Mouse (Mus musculus) kidney, adult 2 months (tissue): Measurements from ENCODE around the gene Gm49380. TPM values are rescaled to one million over a fixed set of nuclear protein-coding genes. Genes with fewer than 3 reads are reported as not detected.

Experiments
- DNase-seq: peaks from one replicate; pipeline ENCODE4 v3.0.0; 2021
- H3K27ac ChIP-seq: fragments of 200-500 bp; 2 replicates; pipeline ENCODE4 v1.5.1; 2012; ENCODE audit warnings: low read depth, low read length, control low read depth, inconsistent platforms; ENCODE audit not compliant: insufficient read depth
- H3K27me3 ChIP-seq: fragments of 200-500 bp; replicated peaks from 2 replicates; pipeline ENCODE4 v1.6.1; 2012; ENCODE audit warnings: mild to moderate bottlenecking, moderate library complexity, low read length, inconsistent platforms; ENCODE audit not compliant: control insufficient read depth, insufficient read depth
- H3K36me3 ChIP-seq: fragments of 200-500 bp; 2 replicates; pipeline ENCODE4 v1.6.1; 2012; ENCODE audit warnings: mild to moderate bottlenecking, moderate library complexity, low read length, inconsistent platforms; ENCODE audit not compliant: control insufficient read depth, insufficient read depth
- H3K4me1 ChIP-seq: fragments of 200-500 bp; 2 replicates; pipeline ENCODE4 v1.6.1; 2011; ENCODE audit warnings: low read length; ENCODE audit not compliant: control insufficient read depth, insufficient read depth
- H3K4me3 ChIP-seq: fragments of 200-500 bp; 2 replicates; pipeline ENCODE4 v1.5.1; 2011; ENCODE audit warnings: mild to moderate bottlenecking, low read depth, low read length, control low read depth; ENCODE audit not compliant: insufficient read depth
- CTCF ChIP-seq: fragments of 200-500 bp; conservative IDR thresholded peaks from 2 replicates; pipeline ENCODE4 v1.5.1; 2011; ENCODE audit warnings: low read depth, mild to moderate bottlenecking, control low read depth, low read length, moderate library complexity, mixed read lengths; ENCODE audit not compliant: insufficient read depth, insufficient read length
- POLR2A ChIP-seq: fragments of 200-500 bp; IDR thresholded peaks from one replicate; pipeline ENCODE4 v1.6.1; 2011; ENCODE audit warnings: low read depth, low read length, control low read depth
- WGBS: fragments of 180-500 bp; shearing (Covaris S2); methylation state at CpG from one replicate; pipeline ENCODE4 v1.1.7; 2018; 5-methylcytosine and 5-hydroxymethylcytosine counted together
- polyA plus RNA-seq: library from polyadenylated mRNA; depleted of rRNA; stranded (reverse); fragments of >200 nt; gene quantifications from 2 replicates; pipeline ENCODE4 v1.2.3, GENCODE M21; 2012

Gene Gm49380
- polyA plus RNA-seq, 1 experiment: not detected

GRCm38 (mm10) chr9:44125546-44126428, 12.5 kb upstream of the Gm49380 start:
- Histone ChIP-seq H3K27me3 (no peaks in the 10 kb centered on the region), H3K36me3 (no peaks in the 10 kb centered on the region), H3K4me1 (peaks cover 16% of the 10 kb centered on the region; the same call in 1 of the 2 replicates), H3K27ac (peak overlapping the region; percentile 11; the same call in 1 of the 2 replicates), H3K4me3 (no peak overlapping the region)
- DNase-seq: peak; percentile 94
- 12% methylated on average over 18 of the region's 18 CpGs for WGBS
- TF ChIP-seq CTCF (peak; percentile 92), POLR2A (no peak)

- Histone ChIP-seq H3K36me3 (no peaks in the 10 kb centered on the region), H3K4me1 (peaks cover 16% of the 10 kb centered on the region; the same call in 1 of the 2 replicates), H3K27me3 (no peaks in the 10 kb centered on the region), H3K4me3 (no peak overlapping the region), H3K27ac (no peak overlapping the region; the same call in 1 of the 2 replicates)
- peak; percentile 24 for DNase-seq
- 20% methylated on average over 5 of the region's 5 CpGs for WGBS
- no peak for TF ChIP-seq POLR2A
- no peak for TF ChIP-seq CTCF
Measured at GRCm38 (mm10) chr9:44125026-44125425, 11.7 kb upstream of the Gm49380 start.

DNA sequence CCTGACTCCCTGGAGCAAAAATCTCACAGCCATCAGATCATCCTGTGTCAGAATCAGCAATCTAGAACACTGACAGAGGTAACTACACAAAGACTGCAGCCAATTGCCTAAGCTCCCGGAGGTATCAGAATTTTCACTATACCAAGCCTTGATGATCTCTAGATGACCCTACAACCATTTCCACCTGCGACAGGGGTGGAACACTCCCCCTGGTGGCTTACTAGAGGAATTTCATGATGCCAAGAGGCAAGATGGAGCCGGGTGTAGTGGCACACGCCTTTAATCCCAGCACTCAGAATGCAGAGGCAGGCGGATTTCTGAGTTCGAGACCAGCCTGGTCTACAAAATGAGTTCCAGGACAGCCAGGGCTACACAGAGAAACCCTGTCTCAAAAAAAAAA, 11.0 kb upstream of the Gm49380 start:
- WGBS: 67% methylated on average over 6 of the region's 6 CpGs

GRCm38 (mm10) chr9:44119948-44120465, 6.7 kb upstream of the Gm49380 start:
- peaks cover 1% of the 10 kb centered on the region; the same call in 1 of the 2 replicates for H3K4me1 ChIP-seq
- no peak overlapping the region for H3K27ac ChIP-seq
- no peak for DNase-seq
- H3K36me3 ChIP-seq: no peaks in the 10 kb centered on the region
- no peaks in the 10 kb centered on the region for H3K27me3 ChIP-seq
- TF ChIP-seq POLR2A (no peak), CTCF (no peak)
- H3K4me3 ChIP-seq: no peak overlapping the region
- 73% methylated on average over 8 of the region's 8 CpGs for WGBS

More for the DNA sequence above, 11.0 kb upstream of the Gm49380 start:
- TF ChIP-seq POLR2A (no peak), CTCF (peak; percentile 60)
- H3K27ac ChIP-seq: no peak overlapping the region
- no peaks in the 10 kb centered on the region for H3K36me3 ChIP-seq
- H3K4me1 ChIP-seq: peaks cover 16% of the 10 kb centered on the region; the same call in 1 of the 2 replicates
- DNase-seq: peak; percentile 52
- no peaks in the 10 kb centered on the region for H3K27me3 ChIP-seq
- H3K4me3 ChIP-seq: no peak overlapping the region

DNA sequence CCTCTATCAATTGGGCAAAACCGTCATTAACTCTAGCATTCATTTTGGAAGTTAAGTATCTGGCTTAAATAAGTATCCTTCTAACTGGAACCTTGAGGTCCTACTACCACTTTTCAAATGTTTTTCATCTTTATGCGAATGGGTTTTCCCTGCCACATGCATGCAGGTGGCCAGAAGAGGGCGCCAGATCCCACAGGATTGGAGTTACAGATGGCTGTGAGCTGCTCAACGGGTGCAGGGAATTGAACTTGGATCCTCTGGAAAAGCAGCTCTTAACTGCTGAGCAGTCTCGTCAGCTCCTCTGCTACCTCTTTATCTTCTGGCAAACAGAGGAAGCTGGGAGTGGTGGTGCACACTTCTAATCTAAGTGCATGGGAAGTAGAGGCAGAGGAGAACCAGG, 5.7 kb upstream of the Gm49380 start:
- Histone ChIP-seq H3K36me3 (no peaks in the 10 kb centered on the region), H3K4me1 (peaks cover 4% of the 10 kb centered on the region; the same call in 1 of the 2 replicates), H3K4me3 (no peak overlapping the region), H3K27ac (no peak overlapping the region), H3K27me3 (no peaks in the 10 kb centered on the region)
- DNase-seq: no peak
- TF ChIP-seq CTCF (peak; percentile 71), POLR2A (no peak)
- 67% methylated on average over 5 of the region's 5 CpGs for WGBS

DNA sequence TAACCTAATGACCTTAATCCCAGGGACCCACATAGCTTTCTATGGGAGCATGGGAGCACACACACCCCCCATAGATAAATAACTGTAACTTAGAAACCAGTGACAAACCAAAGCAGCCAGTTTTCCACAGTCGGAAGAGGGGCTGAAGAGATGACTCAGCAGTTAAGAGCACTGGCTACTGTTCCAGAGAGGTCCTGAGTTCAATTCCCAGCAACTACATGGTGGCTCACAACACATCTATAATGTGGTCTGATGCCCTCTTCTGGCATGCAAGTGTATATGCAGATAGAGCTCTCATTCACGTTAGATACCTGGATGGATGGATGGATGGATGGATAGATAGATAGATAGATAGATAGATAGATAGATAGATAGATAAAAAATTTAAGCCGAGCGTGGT, 2.9 kb upstream of the Gm49380 start:
- no peaks in the 10 kb centered on the region for H3K36me3 ChIP-seq
- no peak for TF ChIP-seq POLR2A
- no peak for TF ChIP-seq CTCF
- 93% methylated on average over 4 of the region's 4 CpGs for WGBS
- DNase-seq: no peak
- no peaks in the 10 kb centered on the region for H3K27me3 ChIP-seq
- no peak overlapping the region for H3K4me3 ChIP-seq
- peaks cover 4% of the 10 kb centered on the region; the same call in 1 of the 2 replicates for H3K4me1 ChIP-seq
- H3K27ac ChIP-seq: no peak overlapping the region

DNA sequence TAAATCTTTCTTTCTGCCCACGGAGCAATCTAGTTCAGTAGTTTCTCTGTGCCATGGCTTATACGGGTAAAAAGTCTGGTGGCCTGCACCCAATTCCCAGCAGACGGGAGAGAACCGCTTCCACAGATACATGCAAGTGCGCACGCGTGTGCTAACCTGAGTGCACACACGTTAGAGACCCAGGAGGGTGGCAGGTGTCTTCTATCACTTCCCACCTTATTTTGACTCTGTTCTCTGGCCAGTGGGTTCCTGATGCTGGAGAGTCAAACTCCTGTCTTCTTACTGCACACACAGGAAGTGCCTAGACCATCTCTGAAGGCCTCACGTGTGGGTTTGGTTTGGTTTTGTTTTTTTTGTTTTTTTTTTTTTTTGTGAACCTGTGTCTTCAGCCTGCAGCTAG, 2.3 kb upstream of the Gm49380 start:
- TF ChIP-seq CTCF (no peak), POLR2A (no peak)
- H3K4me1 ChIP-seq: peaks cover 4% of the 10 kb centered on the region; the same call in 1 of the 2 replicates
- H3K27ac ChIP-seq: no peak overlapping the region
- 90% methylated on average over 9 of the region's 9 CpGs for WGBS
- no peak overlapping the region for H3K4me3 ChIP-seq
- no peaks in the 10 kb centered on the region for H3K36me3 ChIP-seq
- H3K27me3 ChIP-seq: no peaks in the 10 kb centered on the region
- no peak for DNase-seq
